Mouse (Mus musculus): ENCODE results near the gene Plod3.

Gene Plod3

DNA sequence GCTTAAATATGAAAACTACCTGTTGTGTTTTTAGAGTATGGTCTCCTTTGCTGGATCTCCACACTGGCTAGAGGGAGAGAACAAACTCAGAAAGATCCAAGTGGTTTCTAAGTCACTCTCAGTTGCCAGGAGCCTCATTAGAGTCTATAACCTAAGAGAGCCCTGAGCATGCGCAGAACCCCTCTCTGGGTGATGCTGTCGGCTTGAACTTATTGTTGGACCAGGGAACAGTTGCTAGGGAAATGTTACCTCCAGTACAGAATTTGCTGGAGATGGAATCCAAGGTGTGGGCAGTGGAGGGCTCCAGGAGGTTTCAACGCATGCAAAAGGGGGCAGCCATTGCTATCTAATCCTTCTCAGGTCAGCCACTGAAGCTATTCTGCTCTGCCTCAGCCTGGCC is 37.5 kb downstream of the Plod3 start:
- no peak for DNase-seq (ENCODE audit: low spot score in 2 of 2)

DNA sequence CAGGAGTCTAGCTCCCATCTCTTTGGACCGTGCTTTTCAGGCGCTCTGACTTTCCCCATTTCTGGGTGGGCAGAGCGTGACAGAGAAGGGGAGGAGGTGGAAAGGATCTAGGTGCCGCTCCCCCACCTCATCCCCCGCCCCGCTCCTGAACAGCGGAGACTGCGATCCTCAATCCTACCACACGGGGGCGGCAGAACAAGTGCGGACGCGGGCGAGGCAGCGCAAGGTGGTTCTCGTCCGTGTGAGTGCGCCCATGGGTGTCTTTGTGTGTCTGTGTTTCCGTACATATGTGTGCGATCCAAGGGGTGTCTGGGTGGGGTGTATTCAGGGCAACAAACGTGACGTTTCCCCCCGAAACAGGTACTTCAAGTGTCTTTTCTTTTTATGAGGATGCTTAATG is 38.3 kb downstream of the Plod3 start:
- peak in 1 of 2 experiments; percentile 85 for DNase-seq (ENCODE audit: low spot score in 2 of 2)

- no peak for DNase-seq (ENCODE audit: low spot score in 2 of 2)
Measured at GRCm38 (mm10) chr5:137026092-137026491, 39.3 kb downstream of the Plod3 start, which contains the start of gene Vgf. Gene Vgf (plus strand): TSS chr5:137026392.

DNA sequence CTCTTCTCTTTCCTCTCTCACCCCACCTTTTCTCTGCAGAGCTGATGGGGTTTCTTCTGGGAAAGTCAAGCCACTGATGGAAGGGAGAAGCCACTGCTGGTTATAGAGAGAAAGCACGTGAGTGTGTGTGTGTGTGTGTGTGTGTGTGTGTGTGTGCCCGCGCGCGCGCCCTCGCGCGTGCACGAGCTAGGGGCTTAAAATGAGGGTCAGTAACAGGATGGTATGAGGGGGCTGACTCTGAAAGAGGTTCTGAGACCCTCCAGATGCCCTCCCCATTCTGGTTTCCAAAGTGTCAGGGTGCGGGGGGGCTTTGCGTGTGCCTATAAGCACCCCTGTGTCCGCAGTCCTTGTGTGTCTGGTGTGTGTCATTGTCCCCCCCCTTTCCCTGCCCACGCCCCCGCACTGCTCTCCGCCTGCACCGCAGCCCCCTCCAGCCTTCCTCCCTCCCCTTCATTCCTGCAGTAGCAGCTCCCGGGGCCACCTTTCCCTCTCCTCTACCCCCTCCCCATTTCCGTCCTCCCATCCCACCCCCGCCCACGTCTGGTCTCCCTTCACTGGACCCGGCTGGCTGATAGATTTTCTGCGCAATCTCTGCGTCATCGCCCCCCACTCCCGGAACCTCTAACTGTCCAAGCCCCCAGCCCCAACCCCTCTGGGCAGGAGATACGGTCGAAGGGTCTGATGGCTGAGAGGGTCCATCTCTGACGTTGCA is 41.9 kb downstream of the Plod3 start:
- no peak for DNase-seq (ENCODE audit: low spot score in 2 of 2)

DNA sequence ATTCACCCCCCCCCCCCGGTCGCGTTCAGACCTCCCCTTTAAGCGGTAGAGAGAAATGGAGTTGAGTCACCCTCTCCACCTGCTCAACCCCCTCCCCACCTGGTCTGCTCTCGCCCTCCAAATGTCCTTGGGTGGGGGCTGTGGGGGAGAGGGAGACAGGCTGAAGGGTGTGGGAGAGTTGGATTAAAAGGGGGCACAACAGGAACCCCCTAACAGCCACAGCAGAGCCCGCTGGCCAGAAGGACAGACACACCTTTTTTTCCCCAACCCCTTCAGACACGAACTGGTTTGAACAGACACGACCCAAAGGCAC is 42.4 kb downstream of the Plod3 start:
- DNase-seq (ENCODE audit: low spot score in 2 of 2), result no peak

DNA sequence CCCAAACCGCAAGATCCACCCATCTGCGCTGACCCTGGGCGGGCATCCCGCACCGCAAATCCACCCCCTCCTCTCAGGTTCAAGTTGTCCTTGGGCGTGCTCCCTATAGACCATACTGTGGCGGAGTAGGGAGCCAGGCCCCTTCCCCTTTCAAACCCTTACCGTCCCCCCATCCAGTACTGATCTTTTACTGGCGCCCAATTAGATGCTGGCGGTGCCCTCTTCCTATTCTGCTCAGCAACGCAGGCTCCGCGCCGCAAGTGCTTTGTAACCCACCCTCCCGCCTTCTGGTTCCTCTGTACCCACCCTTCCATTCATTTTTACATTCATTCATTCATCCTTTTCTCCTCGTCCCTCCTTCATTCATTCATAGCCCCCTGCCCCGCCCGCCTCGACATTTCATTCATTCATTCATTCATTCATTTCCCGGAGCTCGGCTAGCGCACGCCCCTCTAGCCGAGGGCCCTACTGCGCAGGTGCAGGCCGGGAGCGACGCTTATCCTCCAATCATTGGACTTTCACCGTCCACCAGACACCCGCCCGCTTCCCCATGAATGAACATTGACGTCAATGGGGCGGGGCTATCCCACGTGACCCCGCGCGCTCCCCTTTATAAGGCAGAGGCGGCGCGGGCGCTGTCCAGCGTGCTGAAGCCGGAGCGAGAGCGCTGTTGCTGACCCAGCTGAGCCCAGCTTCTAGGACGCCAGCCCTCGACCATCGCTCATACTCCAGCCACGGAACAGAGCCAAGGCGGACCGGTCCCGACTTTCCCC is 43.0 kb downstream of the Plod3 start:
- DNase-seq (ENCODE audit: low spot score in 2 of 2), result peak; percentile 83 to 96

- peak in 1 of 2 experiments; percentile 58 for DNase-seq (ENCODE audit: low spot score in 2 of 2)
Measured at GRCm38 (mm10) chr5:137030416-137030810, 43.6 kb downstream of the Plod3 start.

- DNase-seq (ENCODE audit: low spot score in 2 of 2), result no peak
Measured at GRCm38 (mm10) chr5:137031076-137032032, 44.5 kb downstream of the Plod3 start.

GRCm38 (mm10) chr5:137032033-137032421 is 45.2 kb downstream of the Plod3 start:
- DNase-seq (ENCODE audit: low spot score in 2 of 2), result peak in 1 of 2 experiments; percentile 63

- DNase-seq (ENCODE audit: low spot score in 2 of 2), result peak in 1 of 2 experiments; percentile 75
Measured at GRCm38 (mm10) chr5:137032641-137033074, 45.8 kb downstream of the Plod3 start.

GRCm38 (mm10) chr5:137036211-137036610 is 49.4 kb downstream of the Plod3 start:
- DNase-seq (ENCODE audit: low spot score in 2 of 2), result no peak

DNA sequence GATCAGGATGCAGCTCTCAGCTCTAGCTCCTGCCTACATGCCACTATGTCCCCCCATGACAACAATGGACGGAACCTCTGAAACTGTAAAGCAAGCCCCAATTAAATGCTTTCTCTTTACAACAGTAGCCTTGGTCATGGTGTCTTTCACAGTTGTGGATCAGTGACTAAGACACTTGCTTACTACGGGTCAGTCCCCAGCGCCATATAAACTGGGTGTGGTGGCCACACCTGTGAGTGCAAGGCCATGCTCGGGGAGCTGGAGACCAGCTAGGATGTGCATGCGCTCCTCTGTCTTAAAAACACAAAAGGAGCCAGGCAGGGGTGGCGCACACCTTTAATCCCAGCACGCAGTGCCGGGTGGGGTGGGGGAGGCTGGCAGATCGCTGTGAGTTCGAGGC is 52.6 kb downstream of the Plod3 start:
- DNase-seq (ENCODE audit: low spot score in 2 of 2), result no peak

DNA sequence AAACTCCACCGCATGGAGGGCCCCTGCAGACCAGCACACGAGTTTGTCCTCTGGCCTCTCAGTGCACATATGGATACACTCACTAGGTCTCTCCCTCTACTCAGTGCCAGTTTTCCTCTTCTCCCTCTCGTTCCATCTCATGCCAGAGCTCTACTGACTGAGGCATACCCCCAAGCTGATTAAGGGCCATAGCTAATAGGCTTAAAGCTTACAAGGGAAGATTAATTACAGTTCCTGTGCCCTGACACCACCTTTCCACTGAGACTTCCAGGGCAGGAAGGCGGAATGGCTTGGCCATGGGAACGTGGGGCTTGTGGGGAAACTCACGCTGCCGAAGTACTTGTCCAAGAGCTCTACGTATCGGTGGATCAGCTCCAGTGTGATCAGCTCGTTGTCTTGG is 54.6 kb downstream of the Plod3 start:
- no peak for DNase-seq (ENCODE audit: low spot score in 2 of 2)

GRCm38 (mm10) chr5:137043997-137044396 is 57.2 kb downstream of the Plod3 start:
- DNase-seq (ENCODE audit: low spot score in 2 of 2), result no peak

DNA sequence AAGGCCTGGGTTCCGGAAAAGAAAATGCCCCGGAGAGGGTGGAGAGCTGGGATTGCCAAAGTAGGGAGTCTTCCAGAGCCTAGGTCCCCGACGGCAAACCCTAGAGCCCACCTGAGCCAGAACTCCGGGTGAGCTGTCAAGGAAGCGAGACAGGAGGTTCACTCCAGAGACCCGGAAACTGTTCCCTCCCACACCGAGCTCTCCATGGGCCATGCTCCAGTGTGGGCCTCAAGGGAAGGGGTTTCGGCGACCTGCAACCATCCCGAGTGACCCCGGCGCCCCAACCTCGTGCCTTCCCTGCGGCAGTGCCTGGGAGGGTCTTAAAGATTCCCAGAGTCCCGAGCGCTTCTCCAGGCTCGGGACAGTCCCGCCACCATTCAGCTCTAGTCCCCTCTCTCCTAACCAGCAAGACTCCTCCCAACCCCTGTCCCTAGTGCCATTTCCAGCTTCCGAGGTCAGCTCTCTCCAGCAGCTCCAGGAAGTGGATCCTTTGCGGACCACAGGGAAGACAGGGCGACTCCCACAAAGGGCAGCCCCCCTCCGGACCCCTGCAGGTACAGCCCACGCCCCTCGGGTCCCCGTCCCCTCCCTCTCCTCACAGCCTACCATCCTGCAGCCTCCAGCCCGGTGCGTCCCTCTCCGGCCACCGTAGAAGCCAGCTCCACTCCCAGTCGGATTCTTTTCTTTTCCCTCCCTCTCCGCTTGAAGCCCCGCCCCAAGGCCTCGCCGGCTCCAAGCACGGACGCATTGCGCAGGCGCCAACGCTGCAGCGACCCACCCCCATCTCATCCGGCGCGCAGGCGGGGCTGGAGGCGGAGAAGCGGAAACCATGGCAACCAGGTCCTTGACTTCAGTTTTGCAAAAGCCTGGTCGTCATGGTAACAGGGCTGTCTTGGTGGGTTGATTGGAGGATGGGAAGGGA is 58.8 kb downstream of the Plod3 start, which contains the start of gene Ap1s1:
TSS of gene Ap1s1 (minus strand) at position 734 of the 922 bp plus-strand sequence.
- peak; percentile 97 to 99 for DNase-seq (ENCODE audit: low spot score in 2 of 2)
